Comparison of ENCODE assay signal across 18 mouse cellular contexts in the genomic region with DNA sequence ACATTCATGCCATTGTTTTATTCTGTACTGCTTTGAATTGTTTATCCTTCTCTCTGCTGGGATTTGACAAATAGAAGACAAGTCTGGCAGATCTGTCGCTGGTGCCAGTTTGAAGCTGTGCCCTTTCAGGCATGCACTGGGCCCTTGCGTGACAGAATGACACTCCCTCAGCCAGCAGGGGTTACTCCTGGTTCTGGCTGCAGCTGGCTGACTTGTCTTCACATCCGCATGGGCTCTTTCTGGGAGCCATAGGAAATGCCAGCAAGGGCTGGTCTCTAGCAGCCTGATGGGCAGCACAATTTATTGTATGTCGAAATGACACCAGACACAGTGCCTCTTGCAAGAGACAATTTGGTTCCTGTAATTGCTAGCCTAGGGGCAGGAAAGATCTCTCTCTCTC.
DNase-seq lines count a peak whose midpoint lies in the region; ATAC-seq lines count a peak whose summit lies in the region.
"Had no signal": no experiment of that assay in that cellular context is flagged by ENCODE, and none has a peak within 500 bp of the region (broad histone marks: within the 10 kb centered on the region; RNA-seq: fewer than 3 reads in every experiment).

No protein-coding gene starts in this region.

- no peak overlapping the region for H3K9ac ChIP-seq in forebrain, embryonic 14.5 days (ENCODE audit: low read length)
- no peak overlapping the region for H3K9ac ChIP-seq in forebrain, embryonic 13.5 days
- no peak overlapping the region for H3K9ac ChIP-seq in kidney, embryonic 14.5 days (ENCODE audit: low read depth, low read length)
- H3K9ac ChIP-seq: limb, embryonic 15.5 days; neural tube, embryonic 15.5 days had no signal

- H3K27me3 ChIP-seq in forebrain, embryonic 14.5 days (replicated peaks; ENCODE audit: control insufficient read depth, insufficient read depth, low read length), result no peaks in the 10 kb centered on the region
- H3K27me3 ChIP-seq in forebrain, embryonic 13.5 days, result no peaks in the 10 kb centered on the region
- no peaks in the 10 kb centered on the region for H3K27me3 ChIP-seq in kidney, embryonic 14.5 days (ENCODE audit: control insufficient read depth, insufficient read depth, low read length)
- H3K27me3 ChIP-seq: limb, embryonic 15.5 days; neural tube, embryonic 15.5 days had no signal

- peak; percentile 8 for DNase-seq in forebrain, embryonic 14.5 days (ENCODE audit: low spot score)
- peak; percentile 15 to 25 for DNase-seq in kidney, postnatal 4 days
- DNase-seq in retina, postnatal 1 day, result peak; percentile 42
- no peak for DNase-seq in retina, embryonic 14.5 days (ENCODE audit: low spot score)
- no peak for DNase-seq in yolk sac, embryonic 10.5 days (ENCODE audit: low spot score)
- DNase-seq in adrenal gland, adult 18-20 months (ENCODE audit: low spot score in 2 of 2), result no peak
- DNase-seq: adrenal gland, postnatal 10 days; cerebellum, adult 8-10 months; gastrocnemius, postnatal 36 days; heart, postnatal 14 days; kidney, postnatal 14 days; layer of hippocampus, adult 9-11 months; thymus, postnatal 4 days had no signal

- no peak for ATAC-seq in forebrain, embryonic 14.5 days
- ATAC-seq in forebrain, embryonic 13.5 days, result no peak
- no peak for ATAC-seq in kidney, embryonic 14.5 days (ENCODE audit: low FRiP score, low TSS enrichment)

- no peaks in the 10 kb centered on the region for H3K9me3 ChIP-seq in forebrain, embryonic 14.5 days (replicated peaks; ENCODE audit: control insufficient read depth, low read length)
- 0 out of 2 replicates have a peak, but pooled peaks cover 3% of the 10 kb centered on the region for H3K9me3 ChIP-seq in forebrain, embryonic 13.5 days (replicated peaks)
- H3K9me3 ChIP-seq in kidney, embryonic 14.5 days (ENCODE audit: control insufficient read depth, low read length), result no peaks in the 10 kb centered on the region; the same call in 1 of the 2 replicates
- H3K9me3 ChIP-seq: limb, embryonic 15.5 days; neural tube, embryonic 15.5 days had no signal

- no peak overlapping the region for H3K4me3 ChIP-seq in forebrain, embryonic 14.5 days (ENCODE audit: low read depth, low read length)
- H3K4me3 ChIP-seq in forebrain, embryonic 13.5 days, result no peak overlapping the region
- H3K4me3 ChIP-seq in kidney, embryonic 14.5 days (ENCODE audit: low read length), result no peak overlapping the region
- H3K4me3 ChIP-seq: limb, embryonic 15.5 days; neural tube, embryonic 15.5 days had no signal

- H3K4me2 ChIP-seq in forebrain, embryonic 14.5 days (ENCODE audit: low read length), result no peak overlapping the region
- no peak overlapping the region for H3K4me2 ChIP-seq in forebrain, embryonic 13.5 days
- H3K4me2 ChIP-seq in kidney, embryonic 14.5 days (replicated peaks; ENCODE audit: low read depth, low read length), result no peak overlapping the region
- H3K4me2 ChIP-seq: heart, embryonic 11.5 days; limb, embryonic 15.5 days; neural tube, embryonic 15.5 days had no signal

- H3K36me3 ChIP-seq in forebrain, embryonic 14.5 days (ENCODE audit: control insufficient read depth, insufficient read depth, low read length), result no peaks in the 10 kb centered on the region
- no peaks in the 10 kb centered on the region for H3K36me3 ChIP-seq in forebrain, embryonic 13.5 days (ENCODE audit: poor library complexity, severe bottlenecking)
- no peaks in the 10 kb centered on the region for H3K36me3 ChIP-seq in kidney, embryonic 14.5 days (ENCODE audit: control insufficient read depth, insufficient read depth, low read length)
- H3K36me3 ChIP-seq: limb, embryonic 15.5 days; neural tube, embryonic 15.5 days had no signal

- no peaks in the 10 kb centered on the region for H3K4me1 ChIP-seq in forebrain, embryonic 14.5 days (ENCODE audit: control insufficient read depth, insufficient read depth, low read length)
- H3K4me1 ChIP-seq in forebrain, embryonic 13.5 days, result peaks cover 6% of the 10 kb centered on the region; the same call in 1 of the 2 replicates
- no peaks in the 10 kb centered on the region for H3K4me1 ChIP-seq in kidney, embryonic 14.5 days (ENCODE audit: control insufficient read depth, insufficient read depth, low read length)
- H3K4me1 ChIP-seq: limb, embryonic 15.5 days had no signal

- no peak overlapping the region for H3K27ac ChIP-seq in forebrain, embryonic 14.5 days (ENCODE audit: low read depth, low read length)
- H3K27ac ChIP-seq in forebrain, embryonic 13.5 days, result no peak overlapping the region
- H3K27ac ChIP-seq in kidney, embryonic 14.5 days (ENCODE audit: low read depth, low read length), result no peak overlapping the region
- H3K27ac ChIP-seq: limb, embryonic 15.5 days; neural tube, embryonic 15.5 days had no signal

- 57% methylated on average over 4 of the region's 4 CpGs for WGBS in forebrain, embryonic 14.5 days
- WGBS in forebrain, embryonic 13.5 days, result 36% methylated on average over 4 of the region's 4 CpGs
- 31% methylated on average over 4 of the region's 4 CpGs for WGBS in kidney, embryonic 14.5 days

Comparison
In these comparisons a context has a peak if more than half of its experiments do, and no peak if none do; other contexts are left out.
1. DNase-seq: peak in forebrain, embryonic 14.5 days (single experiment), kidney, postnatal 4 days (2 of 2) and retina, postnatal 1 day (single experiment); none in retina, embryonic 14.5 days (single experiment), yolk sac, embryonic 10.5 days (single experiment) and adrenal gland, adult 18-20 months (0 of 2).